Mouse (Mus musculus) myocyte (in vitro differentiated cells): ENCODE measurements around the gene Slc12a8. TPM values are rescaled to one million over a fixed set of nuclear protein-coding genes. Genes with fewer than 3 reads are reported as not detected.

ENCODE experiments used
- H3K27me3 ChIP-seq: one replicate; pipeline ENCODE4 v1.6.1; 2011; ENCODE audit not compliant: control insufficient read depth, insufficient read depth, insufficient read length
- H3K36me3 ChIP-seq: one replicate; pipeline ENCODE4 v1.6.1; 2011; ENCODE audit not compliant: control insufficient read depth, insufficient read depth
- H3K4me2 ChIP-seq: one replicate; pipeline ENCODE4 v1.6.1; 2011; ENCODE audit warnings: low read depth, control low read depth
- H3K4me3 ChIP-seq: one replicate; pipeline ENCODE4 v1.5.1; 2011; ENCODE audit warnings: mild to moderate bottlenecking, control low read depth, moderate library complexity
- H3K79me2 ChIP-seq: one replicate; pipeline ENCODE4 v1.6.1; 2011; ENCODE audit not compliant: control insufficient read depth, insufficient read depth
- H3ac ChIP-seq: one replicate; pipeline ENCODE4 v1.6.1; 2011; ENCODE audit not compliant: control insufficient read depth, insufficient read length
- CEBPB ChIP-seq: IDR thresholded peaks from 2 replicates; pipeline ENCODE4 v1.6.1; 2011; ENCODE audit warnings: mild to moderate bottlenecking, moderate library complexity; ENCODE audit not compliant: poor library complexity, insufficient read depth, severe bottlenecking
- E2F4 ChIP-seq: IDR thresholded peaks from one replicate; pipeline ENCODE4 v1.6.1; 2011; ENCODE audit warnings: mild to moderate bottlenecking, control low read depth, moderate library complexity; ENCODE audit not compliant: insufficient read depth
- MAX ChIP-seq: IDR thresholded peaks from one replicate; pipeline ENCODE4 v1.6.1; 2011; ENCODE audit warnings: low read depth, mild to moderate bottlenecking, control low read depth
- MYOD1 ChIP-seq, 3 experiments: IDR thresholded peaks; one replicate each; pipeline ENCODE4 v1.6.1; 2011; ENCODE audit warnings: control low read depth in 2 of 3, low read depth in 2 of 3, mild to moderate bottlenecking in 2 of 3, moderate library complexity in 1 of 3; ENCODE audit not compliant: insufficient read length in 2 of 3, control insufficient read depth in 1 of 3
- MYOG ChIP-seq, 3 experiments: IDR thresholded peaks; one replicate each; pipeline ENCODE4 v1.6.1; 2011; ENCODE audit warnings: control low read depth in 2 of 3, low read depth in 2 of 3, mild to moderate bottlenecking in 2 of 3; ENCODE audit not compliant: insufficient read length in 2 of 3, control insufficient read depth in 1 of 3, insufficient read depth in 1 of 3
- POLR2A ChIP-seq: IDR thresholded peaks from one replicate; pipeline ENCODE4 v1.6.1; 2011; ENCODE audit warnings: low read depth, mild to moderate bottlenecking, control low read depth, moderate library complexity; ENCODE audit not compliant: insufficient read length
- POLR2AphosphoS2 ChIP-seq: IDR thresholded peaks from one replicate; pipeline ENCODE4 v1.6.1; 2011; ENCODE audit warnings: low read depth, control low read depth; ENCODE audit not compliant: insufficient read length
- REST ChIP-seq: IDR thresholded peaks from one replicate; pipeline ENCODE4 v1.6.1; 2011; ENCODE audit warnings: mild to moderate bottlenecking, control low read depth, moderate library complexity; ENCODE audit not compliant: insufficient read depth, insufficient read length
- SRF ChIP-seq: IDR thresholded peaks from one replicate; pipeline ENCODE4 v1.6.1; 2011; ENCODE audit warnings: low read depth; ENCODE audit not compliant: control insufficient read depth, insufficient read length
- TCF12 ChIP-seq: IDR thresholded peaks from one replicate; pipeline ENCODE4 v1.6.1; 2011; ENCODE audit warnings: mild to moderate bottlenecking, control low read depth; ENCODE audit not compliant: poor library complexity, insufficient read depth, severe bottlenecking
- TCF3 ChIP-seq: IDR thresholded peaks from one replicate; pipeline ENCODE4 v1.6.1; 2011; ENCODE audit warnings: low read depth, control low read depth; ENCODE audit not compliant: insufficient read length
- USF1 ChIP-seq: IDR thresholded peaks from one replicate; pipeline ENCODE4 v1.6.1; 2011; ENCODE audit warnings: low read depth, mild to moderate bottlenecking, control low read depth, moderate library complexity
- polyA plus RNA-seq: library from polyadenylated mRNA; unstranded; fragments of >200 nt; fragmentation: generic; extraction: Trizol; gene quantifications from one replicate; pipeline ENCODE4 v1.2.1, GENCODE M21; 2012; ENCODE audit warnings: missing spikeins

Slc12a8 gene
- polyA plus RNA-seq, 1 experiment = 0.42 TPM

DNA sequence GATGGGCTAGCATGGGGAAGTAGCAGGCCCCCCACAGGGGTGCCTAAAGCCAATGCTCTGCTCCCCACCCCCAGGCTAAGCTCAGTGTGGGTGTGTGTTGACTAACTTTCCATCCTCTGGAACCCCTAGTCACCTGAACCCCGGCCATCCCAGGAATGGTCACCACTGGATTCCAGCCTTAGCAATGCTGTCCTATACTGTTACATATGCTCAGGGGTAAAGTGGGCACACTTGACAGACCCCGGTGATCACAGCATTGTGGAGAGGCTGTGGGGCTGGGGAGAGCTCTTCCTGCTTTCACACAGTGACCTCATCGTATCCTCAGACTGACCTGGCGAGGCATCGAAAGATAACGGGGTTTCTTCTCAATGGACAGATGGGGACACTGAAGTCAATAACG lies 163.1 kb downstream of the Slc12a8 start:
- no peak overlapping the region for H3ac ChIP-seq
- no peaks in the 10 kb centered on the region for H3K36me3 ChIP-seq
- H3K27me3 ChIP-seq = no peaks in the 10 kb centered on the region
- H3K79me2 ChIP-seq = peaks cover 6% of the 10 kb centered on the region
- no peak overlapping the region for H3K4me3 ChIP-seq
- TF ChIP-seq E2F4 = no peak
- no peak for TF ChIP-seq TCF3
- no peak for TF ChIP-seq REST
- TF ChIP-seq SRF = no peak
- TF ChIP-seq MYOG (IDR thresholded peaks at IDR 0.05; ENCODE audit: control insufficient read depth in 1 of 3, insufficient read depth in 1 of 3, insufficient read length in 2 of 3, low read depth in 2 of 3) = no peak
- no peak for TF ChIP-seq POLR2A
- no peak for TF ChIP-seq MAX
- H3K4me2 ChIP-seq = no peak overlapping the region

DNA sequence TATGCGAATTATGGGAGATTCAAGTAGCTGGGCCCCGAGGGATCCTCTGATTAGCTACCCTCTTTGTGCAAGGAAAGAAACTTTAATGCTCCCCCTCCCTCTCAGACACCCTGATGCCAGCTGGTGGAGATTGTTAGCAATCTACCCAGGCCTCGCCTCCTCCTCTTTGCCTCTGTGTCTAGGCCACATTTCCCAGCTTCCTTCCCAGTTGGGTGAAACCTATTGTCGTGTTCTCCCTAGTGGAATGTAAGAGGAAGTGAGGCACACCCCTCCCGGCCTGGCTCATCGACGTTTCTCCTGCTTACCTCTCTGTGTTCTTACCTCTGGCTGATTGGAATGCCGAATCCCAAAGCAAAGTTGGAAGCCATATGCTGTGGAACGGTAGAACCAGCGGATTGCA lies 163.7 kb downstream of the Slc12a8 start:
- H3K4me3 ChIP-seq = no peak overlapping the region
- TF ChIP-seq CEBPB = no peak
- TF ChIP-seq E2F4 = no peak
- no peaks in the 10 kb centered on the region for H3K36me3 ChIP-seq
- H3K4me2 ChIP-seq = no peak overlapping the region
- no peaks in the 10 kb centered on the region for H3K27me3 ChIP-seq
- peaks cover 11% of the 10 kb centered on the region for H3K79me2 ChIP-seq
- no peak overlapping the region for H3ac ChIP-seq

DNA sequence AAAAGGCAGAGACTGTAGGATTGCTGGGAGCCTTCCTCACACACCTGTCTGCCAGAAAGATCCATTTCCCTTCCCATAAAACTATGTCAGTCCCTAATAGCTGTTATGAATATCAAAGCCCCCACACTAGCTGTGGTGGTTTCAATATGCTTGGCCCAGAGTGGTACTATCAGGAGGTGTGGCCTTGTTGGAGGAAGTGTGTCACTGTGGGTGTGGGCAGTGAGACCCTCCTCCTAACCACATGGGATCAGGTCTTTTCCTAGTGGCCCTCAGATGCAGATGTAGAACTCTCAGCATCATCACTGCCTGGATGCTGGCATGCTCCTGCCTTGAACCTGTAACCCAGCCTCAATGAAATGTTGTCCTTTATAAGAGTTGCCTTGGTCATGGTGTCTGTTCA lies 164.5 kb downstream of the Slc12a8 start:
- no peak overlapping the region for H3K4me3 ChIP-seq
- no peak overlapping the region for H3ac ChIP-seq
- H3K79me2 ChIP-seq = peaks cover 19% of the 10 kb centered on the region
- no peaks in the 10 kb centered on the region for H3K36me3 ChIP-seq
- H3K27me3 ChIP-seq = no peaks in the 10 kb centered on the region
- no peak overlapping the region for H3K4me2 ChIP-seq
- TF ChIP-seq USF1 = no peak
- TF ChIP-seq E2F4 = no peak
- no peak for TF ChIP-seq SRF
- no peak for TF ChIP-seq CEBPB
- TF ChIP-seq TCF3 = no peak
- TF ChIP-seq MAX = no peak
- no peak for TF ChIP-seq MYOD1 (IDR thresholded peaks at IDR 0.05; ENCODE audit: control insufficient read depth in 1 of 3, insufficient read length in 2 of 3, low read depth in 2 of 3)
- no peak for TF ChIP-seq POLR2A
- TF ChIP-seq TCF12 = no peak
- TF ChIP-seq REST = no peak
- no peak for TF ChIP-seq MYOG (IDR thresholded peaks at IDR 0.05; ENCODE audit: control insufficient read depth in 1 of 3, insufficient read depth in 1 of 3, insufficient read length in 2 of 3, low read depth in 2 of 3)

DNA sequence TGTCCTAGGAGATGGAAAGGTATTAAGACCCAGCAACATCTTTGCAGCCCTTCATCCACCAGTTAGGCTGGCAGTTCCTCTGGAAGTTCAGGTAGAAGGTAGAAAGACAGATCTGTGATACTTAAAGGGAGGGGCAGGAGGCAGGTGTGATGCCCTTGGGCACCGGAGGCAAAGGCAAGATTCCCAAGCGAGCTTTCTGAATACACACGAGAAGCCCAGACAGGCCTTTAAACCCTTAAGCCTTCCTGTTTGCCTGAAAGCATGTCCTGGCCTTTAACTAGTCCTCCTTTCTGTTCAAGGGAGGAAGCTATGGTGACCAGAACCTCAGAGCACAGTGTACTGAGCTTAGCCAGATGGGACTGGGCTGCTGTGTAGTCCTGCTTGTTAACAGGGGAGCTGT lies 165.5 kb downstream of the Slc12a8 start:
- H3K27me3 ChIP-seq = no peaks in the 10 kb centered on the region
- no peaks in the 10 kb centered on the region for H3K36me3 ChIP-seq

DNA sequence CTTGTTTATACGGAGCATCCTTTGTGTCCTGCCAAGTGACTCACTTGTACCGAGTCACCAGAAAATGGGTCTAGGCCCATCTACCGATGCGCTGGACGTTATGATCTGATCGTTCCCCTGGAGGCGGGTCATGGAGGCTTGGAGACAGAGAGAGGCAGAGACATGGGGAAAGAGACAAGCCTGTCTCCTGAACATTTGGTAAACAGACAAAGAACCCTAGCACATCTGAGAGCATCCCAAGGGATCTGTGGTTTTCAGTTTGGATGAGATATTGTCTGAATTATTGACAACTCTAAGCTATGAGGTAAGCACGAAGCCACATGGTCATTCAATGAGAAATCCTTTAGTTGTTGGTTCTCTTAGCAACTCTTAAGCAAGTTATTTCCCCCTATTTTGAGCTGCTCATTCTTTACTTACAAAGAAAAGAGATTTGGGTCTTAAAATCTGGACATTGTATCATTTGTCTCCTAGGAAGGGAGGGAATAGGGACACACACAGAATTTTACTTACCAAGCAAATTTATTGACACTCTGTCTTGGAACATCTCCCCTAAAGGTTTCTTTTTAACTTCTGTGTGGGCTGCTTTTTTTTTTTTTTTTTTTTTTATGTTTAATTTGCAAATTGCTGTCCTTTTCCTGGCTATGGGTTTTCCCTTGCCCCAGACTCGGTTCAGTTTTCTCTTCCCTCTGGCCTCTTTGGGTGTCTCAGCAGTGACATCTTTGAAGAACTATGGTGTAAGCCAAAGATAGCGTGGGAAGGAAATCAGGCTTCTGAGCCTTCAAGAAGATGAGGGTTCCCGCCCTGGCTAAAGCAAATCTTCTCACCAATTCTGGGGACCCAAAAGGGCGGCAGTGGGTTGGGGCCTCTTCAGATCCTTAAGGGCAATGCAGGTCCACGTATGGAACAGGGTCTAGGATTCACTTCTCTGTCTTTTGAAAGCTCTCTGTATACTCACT lies 166.4 kb downstream of the Slc12a8 start:
- no peak for TF ChIP-seq POLR2AphosphoS2
- TF ChIP-seq CEBPB = no peak
- TF ChIP-seq POLR2A = no peak
- no peak for TF ChIP-seq E2F4
- TF ChIP-seq SRF = no peak
- TF ChIP-seq USF1 = no peak
- no peak for TF ChIP-seq REST
- no peak for TF ChIP-seq MAX
- Histone ChIP-seq H3ac (peak overlapping the region; percentile 95), H3K36me3 (no peaks in the 10 kb centered on the region), H3K4me3 (peak overlapping the region; percentile 52), H3K27me3 (no peaks in the 10 kb centered on the region), H3K79me2 (peaks cover 36% of the 10 kb centered on the region), H3K4me2 (peak overlapping the region; percentile 89)

More for the DNA sequence above, 165.5 kb downstream of the Slc12a8 start:
- no peak overlapping the region for H3K4me3 ChIP-seq
- H3ac ChIP-seq = no peak overlapping the region
- peaks cover 29% of the 10 kb centered on the region for H3K79me2 ChIP-seq
- no peak overlapping the region for H3K4me2 ChIP-seq
- TF ChIP-seq MAX (no peak), REST (no peak), POLR2AphosphoS2 (no peak), POLR2A (no peak), MYOG (IDR thresholded peaks at IDR 0.05; ENCODE audit: control insufficient read depth in 1 of 3, insufficient read depth in 1 of 3, insufficient read length in 2 of 3, low read depth in 2 of 3) (no peak), MYOD1 (IDR thresholded peaks at IDR 0.05; ENCODE audit: control insufficient read depth in 1 of 3, insufficient read length in 2 of 3, low read depth in 2 of 3) (no peak), E2F4 (no peak), SRF (no peak), USF1 (no peak), TCF3 (no peak), TCF12 (no peak), CEBPB (no peak)
